Mouse (Mus musculus): Measurements from ENCODE around the gene Hook2. TPM values are rescaled to one million over a fixed set of nuclear protein-coding genes. Genes with fewer than 3 reads are reported as not detected.

Hook2 gene
- total RNA-seq, 2 experiments from 2014 or later, result 7.2 to 8.5 TPM

DNA sequence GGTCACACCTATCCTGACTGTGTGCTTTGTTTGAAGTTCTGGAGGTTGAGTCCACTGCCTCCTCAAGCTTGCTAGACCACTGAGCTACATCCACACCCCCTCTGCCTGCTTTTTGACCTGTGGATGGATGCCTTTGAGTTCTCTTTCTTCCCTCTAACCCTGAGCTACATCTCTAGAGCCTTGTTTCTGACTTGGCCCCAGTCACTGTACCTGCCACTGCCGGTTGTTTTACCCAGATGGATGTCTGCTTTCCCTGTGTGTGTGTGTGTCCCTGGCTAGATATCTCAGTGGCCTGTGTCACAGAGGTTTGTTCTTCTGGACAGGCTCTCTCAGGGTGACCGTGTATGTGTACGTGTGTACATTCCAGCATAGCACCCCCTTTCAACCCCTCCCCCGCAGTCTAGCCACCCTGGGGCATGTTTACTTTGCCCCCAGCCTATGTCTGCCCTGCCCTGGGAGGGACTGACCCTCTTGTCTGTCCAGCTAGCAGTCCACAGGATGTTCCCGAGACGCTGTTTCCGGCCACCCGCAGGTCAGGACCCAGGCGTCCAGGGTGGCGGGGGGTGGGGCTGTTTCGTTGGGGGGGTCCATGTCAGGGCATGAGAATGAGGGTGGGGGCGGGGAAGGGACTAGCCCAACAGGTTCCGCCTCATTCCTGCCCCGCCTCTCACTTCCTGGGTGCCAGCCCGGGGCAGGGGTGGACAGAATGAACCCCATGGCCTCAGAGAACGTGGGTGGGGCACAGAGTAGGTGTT, 5.9 kb upstream of the Hook2 start:
- intact Hi-C loops (cut with DNase I), result no loop called here

GRCm38 (mm10) chr8:84985049-84985683, 5.2 kb upstream of the Hook2 start:
- peak in 1 of 2 experiments; percentile 36 for DNase-seq (ENCODE audit: low spot score in 2 of 2)

More for the DNA sequence above, 5.9 kb upstream of the Hook2 start:
- no peak for DNase-seq (ENCODE audit: low spot score in 2 of 2)

DNA sequence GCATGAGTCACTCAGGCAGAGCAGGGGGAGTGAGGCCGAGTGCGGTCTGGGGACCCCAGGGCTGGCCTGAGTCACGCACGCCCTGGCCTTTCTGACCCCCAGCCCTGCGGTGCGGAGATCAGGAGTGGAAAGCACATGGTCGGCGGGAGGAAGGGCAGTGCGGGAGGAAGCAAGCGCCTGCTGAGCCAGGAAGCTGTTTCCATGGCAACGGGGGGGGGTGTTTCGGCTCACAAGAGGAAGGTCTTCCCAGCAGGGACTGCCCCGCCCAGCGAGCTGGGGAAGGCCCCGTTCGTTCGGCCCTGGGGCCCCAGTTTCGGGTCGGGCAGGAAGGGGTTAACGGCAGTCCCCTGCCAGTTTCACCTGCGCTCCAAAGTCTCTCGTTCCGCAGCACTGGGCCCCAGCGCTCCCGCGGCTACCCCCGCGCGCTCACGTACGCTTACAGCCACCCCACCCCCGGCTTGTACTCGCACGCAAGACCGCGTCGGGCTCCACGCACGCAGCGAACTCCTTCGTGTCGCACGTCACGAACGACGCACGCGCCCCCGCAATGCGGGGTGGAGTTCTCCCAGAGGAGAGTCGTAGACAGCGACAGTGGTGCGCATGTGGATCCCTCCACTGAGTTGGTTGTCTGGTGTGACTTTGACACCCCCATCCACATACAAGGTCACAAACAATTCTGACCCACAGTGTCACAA, 4.6 kb upstream of the Hook2 start:
- intact Hi-C loops (cut with DNase I), result loop anchor here (1.0 kb wide), 1 partner anchor 8 kb away; the partner anchor contains the start of gene Junb
- peak; percentile 96 to 98 for DNase-seq (ENCODE audit: low spot score in 2 of 2)

More at GRCm38 (mm10) chr8:84985049-84985683, 5.2 kb upstream of the Hook2 start:
- intact Hi-C loops (cut with DNase I), result no loop called here

DNA sequence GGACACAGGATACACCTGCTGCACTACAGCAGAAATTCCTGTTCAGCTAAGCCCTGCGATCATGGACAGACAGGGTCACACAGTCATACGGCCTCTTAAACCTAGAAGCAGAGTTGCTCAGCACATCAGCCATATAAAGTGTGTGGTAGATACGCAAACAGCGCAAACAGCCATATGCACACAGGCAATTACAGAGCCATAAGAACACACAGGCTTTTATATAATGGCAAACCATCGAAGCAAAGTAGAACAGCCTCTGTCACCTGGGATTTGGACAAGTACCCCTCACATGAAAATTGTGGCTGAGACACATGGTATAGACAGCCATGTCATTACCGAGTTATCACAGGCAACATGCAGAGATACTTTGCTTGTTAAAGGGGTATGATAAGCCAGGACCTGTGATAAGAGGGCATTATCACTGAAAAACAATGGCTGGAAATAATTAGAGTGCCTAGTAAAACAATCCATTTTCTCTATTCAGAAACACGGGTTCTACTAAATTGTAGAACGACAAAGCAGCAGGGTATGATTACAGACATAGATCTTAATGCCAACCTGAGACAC, 3.9 kb upstream of the Hook2 start:
- intact Hi-C loops (cut with DNase I), result loop anchor here (1.0 kb wide), 1 partner anchor 8 kb away; the partner anchor contains the start of gene Junb
- DNase-seq (ENCODE audit: low spot score in 2 of 2), result no peak

GRCm38 (mm10) chr8:84987388-84987787, 3.0 kb upstream of the Hook2 start:
- intact Hi-C loops (cut with DNase I), result no loop called here
- DNase-seq (ENCODE audit: low spot score in 2 of 2), result no peak

- intact Hi-C loops (cut with DNase I), result no loop called here
- no peak for DNase-seq (ENCODE audit: low spot score in 2 of 2)
Observed at GRCm38 (mm10) chr8:84987903-84988302, 2.5 kb upstream of the Hook2 start.

- no peak for DNase-seq (ENCODE audit: low spot score in 2 of 2)
- intact Hi-C loops (cut with DNase I), result no loop called here
Observed at GRCm38 (mm10) chr8:84989311-84989731, 1.1 kb upstream of the Hook2 start.

DNA sequence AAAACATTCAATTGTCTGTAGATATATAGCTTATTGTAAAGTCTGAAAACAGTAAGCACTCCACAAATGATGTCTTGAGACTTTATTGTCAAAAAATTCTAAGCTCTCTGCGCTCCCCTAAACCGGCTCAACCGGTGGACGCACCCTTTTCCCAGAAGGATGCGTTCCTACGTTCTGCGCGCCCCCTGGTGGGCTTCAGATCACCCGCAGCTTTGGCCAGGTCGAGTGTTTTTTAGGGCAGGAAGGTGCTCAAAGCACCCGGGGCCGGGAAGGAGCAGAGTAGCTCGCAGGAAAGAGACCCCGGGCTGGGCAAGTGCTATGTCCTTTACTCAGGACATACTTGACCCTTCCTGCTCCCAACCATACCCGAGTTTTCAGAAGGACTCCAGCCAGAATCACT, 593 bp upstream of the Hook2 start:
- peak; percentile 88 to 90 for DNase-seq (ENCODE audit: low spot score in 2 of 2)
- intact Hi-C loops (cut with DNase I), result loop anchor here (1.0 kb wide), 1 partner anchor 14 kb away; no protein-coding TSS in a partner anchor

DNA sequence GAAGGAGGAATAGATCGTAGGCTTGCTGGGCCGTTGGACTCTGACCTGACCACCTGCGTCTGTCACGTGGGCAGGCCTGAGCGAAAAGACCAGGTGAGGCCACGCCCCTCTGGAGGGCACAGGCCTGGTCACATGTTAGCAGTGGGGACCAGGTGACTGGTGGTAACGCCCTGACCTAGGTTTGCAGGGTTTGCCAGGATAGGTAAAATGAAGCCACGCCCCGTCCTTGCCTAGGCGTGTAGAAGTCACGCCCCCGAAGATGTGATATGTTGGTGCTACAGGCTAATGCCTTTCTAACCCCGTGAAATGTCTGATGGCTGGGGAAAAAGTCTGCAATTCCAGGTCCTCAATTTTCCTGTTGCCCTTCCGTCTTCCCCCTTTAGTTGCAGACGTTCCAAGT, 433 bp downstream of the Hook2 start:
- DNase-seq (ENCODE audit: low spot score in 2 of 2), result no peak
- intact Hi-C loops (cut with DNase I), result loop anchor here (1.0 kb wide), 1 partner anchor 15 kb away; no protein-coding TSS in a partner anchor

GRCm38 (mm10) chr8:84994375-84994774, 4.0 kb downstream of the Hook2 start:
- intact Hi-C loops (cut with DNase I), result no loop called here

GRCm38 (mm10) chr8:84995680-84996079, 5.3 kb downstream of the Hook2 start:
- DNase-seq (ENCODE audit: low spot score in 2 of 2), result no peak
- intact Hi-C loops (cut with DNase I), result no loop called here

More at GRCm38 (mm10) chr8:84994375-84994774, 4.0 kb downstream of the Hook2 start:
- no peak for DNase-seq (ENCODE audit: low spot score in 2 of 2)

- intact Hi-C loops (cut with DNase I), result no loop called here
- no peak for DNase-seq (ENCODE audit: low spot score in 2 of 2)
Observed at GRCm38 (mm10) chr8:84996978-84997377, 6.6 kb downstream of the Hook2 start.

DNA sequence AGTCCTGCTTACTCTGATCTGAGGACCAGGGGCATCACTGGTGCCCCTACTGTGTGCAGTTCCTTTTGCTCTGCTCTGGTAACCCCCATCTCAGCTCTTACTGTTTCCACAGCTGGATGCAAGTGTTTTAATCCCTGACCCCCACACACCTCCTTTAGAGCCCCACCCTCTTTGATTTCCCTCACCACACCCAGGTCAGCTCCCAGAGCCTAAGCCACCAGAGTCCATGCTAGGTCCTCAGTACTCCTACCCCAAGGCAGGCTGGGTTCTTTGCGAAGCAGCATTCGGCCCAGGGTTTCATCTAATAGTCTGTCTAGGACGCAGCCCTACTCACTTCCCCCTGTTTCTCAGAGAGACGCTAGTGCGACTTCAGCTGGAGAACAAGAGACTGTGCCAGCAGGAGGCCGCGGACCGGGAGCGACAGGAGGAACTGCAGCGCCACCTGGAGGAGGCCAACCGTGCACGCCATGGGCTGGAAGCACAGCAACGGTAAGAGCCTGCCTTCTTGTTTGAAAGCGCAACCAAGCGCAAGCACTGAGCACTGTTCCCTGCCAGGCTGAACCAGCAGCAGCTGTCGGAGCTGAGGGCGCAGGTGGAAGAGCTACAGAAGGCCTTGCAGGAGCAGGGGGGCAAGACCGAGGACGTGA, 7.4 kb downstream of the Hook2 start:
- intact Hi-C loops (cut with DNase I), result no loop called here
- DNase-seq (ENCODE audit: low spot score in 2 of 2), result peak; percentile 90 to 96

- DNase-seq (ENCODE audit: low spot score in 2 of 2), result no peak
- intact Hi-C loops (cut with DNase I), result no loop called here
Observed at GRCm38 (mm10) chr8:85007686-85008085, 17.3 kb downstream of the Hook2 start.

DNA sequence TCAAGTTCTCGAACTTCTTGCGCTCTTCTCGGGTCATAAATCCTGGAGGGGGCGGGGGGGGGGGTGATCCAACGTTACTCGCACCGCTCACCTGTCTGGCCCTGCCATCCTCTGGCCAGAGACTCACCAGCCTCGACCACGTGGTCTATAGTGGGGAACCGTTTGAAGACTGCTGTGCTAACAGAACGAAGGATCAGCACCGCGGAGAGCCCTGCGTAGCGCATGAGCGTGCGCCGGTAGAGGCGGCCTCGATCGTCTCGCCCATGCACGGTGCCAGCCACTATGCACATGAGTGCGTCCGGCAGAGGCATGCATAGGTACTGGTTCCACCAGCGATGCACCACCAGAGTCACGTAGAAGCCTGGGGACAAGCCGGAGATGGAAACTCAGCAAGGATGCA, 20.8 kb downstream of the Hook2 start:
- intact Hi-C loops (cut with DNase I), result no loop called here
- no peak for DNase-seq (ENCODE audit: low spot score in 2 of 2)

- peak; percentile 81 to 85 for DNase-seq (ENCODE audit: low spot score in 2 of 2)
- intact Hi-C loops (cut with DNase I), result no loop called here
Observed at GRCm38 (mm10) chr8:85013230-85013840, 22.9 kb downstream of the Hook2 start.

DNA sequence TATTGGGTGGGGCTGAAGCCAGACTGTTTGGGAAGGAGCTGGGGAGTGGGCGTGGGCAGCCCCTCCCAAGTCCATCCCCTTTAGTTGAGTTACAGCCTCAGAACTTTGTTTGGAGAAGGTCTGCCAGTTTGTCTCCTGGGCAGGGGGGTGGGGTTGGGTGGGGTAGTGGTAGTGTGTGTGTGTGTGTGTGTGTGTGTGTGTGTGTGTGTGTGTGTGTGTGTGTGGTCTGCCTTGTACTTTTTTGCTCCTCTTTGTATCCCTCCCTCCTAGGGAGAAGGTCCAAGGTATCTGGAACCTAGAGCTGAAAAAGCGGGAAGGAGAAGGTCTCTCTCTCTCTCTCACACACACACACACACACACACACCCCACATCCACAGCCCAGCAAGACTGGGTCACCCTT, 24.0 kb downstream of the Hook2 start, which contains the start of gene Best2:
Best2 (minus strand) TSS at position 101 of the 400 bp plus-strand sequence.
- no peak for DNase-seq (ENCODE audit: low spot score in 2 of 2)
- intact Hi-C loops (cut with DNase I), result no loop called here

GRCm38 (mm10) chr8:85016724-85017123, 26.3 kb downstream of the Hook2 start:
- no peak for DNase-seq (ENCODE audit: low spot score in 2 of 2)
- intact Hi-C loops (cut with DNase I), result no loop called here

GRCm38 (mm10) chr8:85017209-85017608, 26.8 kb downstream of the Hook2 start:
- no peak for DNase-seq (ENCODE audit: low spot score in 2 of 2)
- intact Hi-C loops (cut with DNase I), result no loop called here
